Mouse (Mus musculus) kidney, adult 18-20 months (tissue): ENCODE data around the gene Cacna1g.
A peak's percentile ranks its signal among the peaks of the same experiment; 100 is the strongest.
"Not testable (repeated sequence)": the region's sequence is repeated elsewhere in the genome, so short reads cannot be mapped to it uniquely, and the experiment has no call there.

Experiments used
- DNase-seq: peaks from one replicate; pipeline ENCODE4 v3.0.0; 2021

The Cacna1g gene

DNA sequence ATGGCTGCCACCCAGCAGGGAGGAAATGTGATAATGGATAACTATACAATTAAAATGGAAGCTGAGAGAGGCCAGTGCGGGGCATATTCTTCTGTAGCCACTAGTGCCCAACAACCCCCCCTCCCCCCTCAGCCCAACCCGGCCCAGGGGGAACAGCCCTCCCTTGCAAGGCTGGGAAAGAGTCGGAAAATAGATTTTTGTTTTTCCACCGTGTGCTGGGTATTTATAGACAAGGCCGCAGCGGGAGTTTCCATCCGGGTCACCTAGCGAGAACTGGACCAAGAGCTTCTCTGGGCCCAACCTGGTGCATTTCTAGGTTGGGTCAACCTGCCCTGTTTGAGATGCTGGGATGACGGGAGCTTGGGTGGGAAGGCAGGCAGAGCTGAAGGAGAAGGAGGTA lies 32.2 kb downstream of the Cacna1g start:
- no peak for DNase-seq

DNA sequence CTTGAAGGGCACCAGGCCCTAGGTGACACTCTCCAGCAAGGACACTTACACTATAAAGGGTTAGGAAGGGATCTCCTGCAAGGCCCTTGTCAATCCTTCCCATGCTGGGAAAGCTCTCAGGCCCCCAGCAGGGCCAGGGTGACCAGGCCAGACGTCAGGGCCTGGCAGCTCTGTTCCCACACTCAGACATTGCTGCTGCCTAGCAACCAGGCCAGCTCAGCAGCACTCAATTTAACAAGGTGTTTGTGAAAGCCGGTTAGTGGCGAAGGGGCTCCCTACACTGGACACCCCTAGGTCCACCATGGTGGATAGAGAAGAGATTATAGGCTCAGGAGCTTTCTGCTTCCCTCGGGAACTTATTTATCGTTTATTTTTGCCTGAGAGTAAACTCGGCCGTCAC lies 32.9 kb downstream of the Cacna1g start:
- DNase-seq = no peak

DNA sequence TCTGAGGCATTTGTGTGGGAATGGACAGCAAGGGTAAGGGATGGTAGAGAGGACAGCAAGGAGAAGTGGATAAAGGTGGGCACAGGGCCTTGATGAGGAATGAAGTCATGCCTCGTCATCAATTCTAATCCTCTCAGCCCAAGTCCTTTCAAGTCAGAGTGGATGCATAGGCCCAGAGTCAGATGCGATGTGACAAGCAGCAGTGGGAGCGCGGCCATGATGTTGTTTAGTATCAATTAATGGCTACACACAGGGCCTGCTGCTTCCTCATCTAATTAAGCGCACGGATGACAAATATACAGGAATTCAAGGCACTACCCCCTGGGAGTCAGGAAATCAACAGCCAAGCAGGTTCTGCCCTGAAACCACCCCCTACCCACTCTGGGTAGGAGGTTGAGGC lies 33.6 kb downstream of the Cacna1g start:
- no peak for DNase-seq

DNA sequence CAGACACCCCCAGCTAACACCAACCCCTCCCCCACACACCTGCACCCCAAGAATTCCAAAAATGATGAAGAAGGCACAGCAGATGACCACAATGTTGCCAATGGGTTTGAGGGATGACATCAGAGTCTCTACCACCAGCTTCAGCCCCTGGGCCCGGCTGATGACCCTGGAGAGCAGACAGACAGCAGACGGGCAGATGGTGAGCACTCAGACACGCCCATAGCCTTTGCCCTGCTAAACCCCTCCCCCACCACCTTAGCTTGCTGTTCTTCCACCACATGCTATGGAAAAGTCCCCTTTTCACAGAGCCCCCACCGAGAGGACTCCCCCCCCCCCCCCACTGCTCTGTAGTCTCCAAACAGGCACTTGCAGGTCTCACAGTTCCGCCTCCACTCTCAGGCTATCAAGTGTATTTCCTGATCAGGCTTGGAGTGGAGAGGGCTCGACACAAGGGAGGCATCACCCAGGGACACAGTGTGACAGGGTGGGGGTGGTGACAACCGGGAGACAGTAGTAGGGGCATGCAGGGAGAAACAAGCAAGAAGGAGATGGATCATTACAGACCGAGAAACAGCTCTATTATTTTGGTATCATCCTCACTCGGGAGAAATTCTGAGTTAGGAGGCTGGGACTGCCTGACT lies 44.9 kb downstream of the Cacna1g start:
- no peak for DNase-seq

DNA sequence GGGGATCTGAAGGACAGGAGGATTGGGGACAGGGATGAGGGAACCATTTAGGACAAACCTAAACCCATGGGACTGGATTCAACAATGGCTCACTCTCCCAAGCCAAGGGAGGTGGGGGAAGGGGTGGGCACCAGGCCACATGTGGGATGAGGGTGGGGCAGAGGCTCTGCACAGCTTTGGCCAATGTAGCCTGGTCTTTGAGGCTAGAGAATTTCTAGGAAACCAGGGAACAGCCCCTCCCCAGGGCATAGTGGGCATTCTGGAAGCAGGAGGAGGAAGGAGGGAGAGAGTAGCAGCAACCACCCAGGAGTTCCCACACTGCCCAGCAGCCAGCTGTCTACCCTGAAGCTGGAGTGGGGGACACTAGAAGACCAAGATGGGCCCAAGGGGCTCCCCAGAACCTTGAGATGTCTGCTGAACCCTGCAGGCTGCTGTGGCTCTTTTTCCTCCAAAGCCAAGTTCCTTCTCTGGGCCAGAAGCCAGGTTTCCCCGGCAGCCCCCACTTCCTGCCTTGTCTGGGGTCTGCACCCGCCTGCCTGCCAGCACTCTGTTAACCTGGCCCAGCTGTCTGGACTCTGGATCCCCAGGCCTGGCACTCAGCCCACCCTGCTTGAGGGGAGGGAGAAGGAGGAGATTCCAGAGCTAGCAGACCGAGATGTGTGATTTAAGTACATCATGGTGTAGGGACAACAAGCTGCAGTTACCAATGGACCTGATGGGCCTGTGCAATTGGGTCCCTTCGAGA lies 45.7 kb downstream of the Cacna1g start:
- DNase-seq = peak; percentile 87

DNA sequence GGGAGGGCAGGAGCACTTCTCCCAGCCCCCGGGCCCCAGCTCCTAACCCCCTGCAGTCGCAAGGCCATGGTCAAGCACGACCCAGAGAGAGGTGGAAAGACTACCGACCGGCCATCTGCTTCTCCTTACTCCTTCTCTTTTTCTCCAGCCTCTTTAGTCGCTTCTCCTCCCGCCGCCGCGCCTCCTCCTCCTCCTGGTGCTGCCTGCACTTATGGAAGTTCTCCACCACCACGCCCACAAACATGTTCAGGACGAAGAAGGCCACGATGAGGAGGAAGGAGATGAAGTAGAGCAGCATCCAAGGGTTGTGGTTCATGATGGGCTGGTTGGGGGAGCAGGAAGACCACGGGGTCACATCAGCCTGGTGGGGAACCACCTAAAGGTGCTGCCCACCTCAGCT lies 48.3 kb downstream of the Cacna1g start:
- no peak for DNase-seq

DNA sequence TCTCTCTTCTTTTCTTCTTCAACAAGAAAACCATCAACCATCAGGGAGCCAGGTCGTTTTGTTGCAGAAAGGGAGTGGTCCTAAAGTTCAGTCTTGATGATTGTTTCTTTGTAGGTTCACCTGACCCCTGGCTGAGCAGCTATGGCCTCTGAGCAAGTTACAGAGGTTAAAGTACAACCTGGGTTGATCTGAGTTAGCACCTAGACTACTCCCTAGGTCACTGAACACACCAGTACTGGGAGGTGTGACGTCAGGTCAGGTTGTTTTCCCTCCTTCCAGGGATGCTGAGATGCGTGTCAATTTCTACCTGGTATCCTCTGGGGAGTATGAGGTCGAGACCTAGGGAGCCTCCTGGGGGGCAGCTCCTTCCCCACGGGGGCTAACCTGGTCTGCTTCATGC lies 48.8 kb downstream of the Cacna1g start:
- DNase-seq = no peak

DNA sequence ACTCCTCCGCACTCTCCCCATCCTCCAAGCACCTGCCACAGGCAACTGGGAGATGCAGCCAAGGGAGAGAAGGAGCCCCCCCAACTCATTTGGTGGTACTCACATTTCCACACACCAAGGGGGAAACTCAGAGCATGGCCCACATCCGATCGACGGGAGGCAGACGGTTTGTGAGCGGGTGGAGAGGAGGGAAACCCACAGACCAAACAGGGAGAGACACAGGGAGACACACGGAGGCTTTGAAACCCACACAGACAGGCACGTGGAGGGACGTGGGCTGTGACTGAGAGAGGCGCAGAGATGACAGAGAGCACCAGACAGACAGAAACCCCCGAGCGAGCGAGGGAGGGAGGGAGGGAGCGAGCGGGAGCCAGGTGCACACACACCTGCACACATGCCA lies 49.6 kb downstream of the Cacna1g start:
- DNase-seq = no peak

DNA sequence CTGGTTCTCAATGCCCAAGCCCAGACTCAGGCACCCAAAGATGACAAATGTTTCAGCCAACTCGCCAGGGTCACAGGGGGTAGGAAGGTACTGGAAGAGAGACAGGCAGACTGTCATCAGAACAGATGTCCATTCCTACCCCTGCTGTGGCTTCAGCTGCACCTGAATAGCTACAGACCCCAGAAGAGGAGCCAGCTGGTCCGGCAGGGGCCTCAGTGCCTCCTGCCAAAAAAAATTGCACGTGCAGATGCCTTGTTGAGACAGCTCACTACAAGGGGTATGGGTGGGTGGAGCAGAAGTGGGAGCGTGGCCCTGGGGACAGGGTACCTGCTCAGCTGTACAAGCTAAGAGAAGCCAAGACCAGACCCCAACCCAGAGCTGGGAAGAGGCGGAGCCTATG lies 50.1 kb downstream of the Cacna1g start:
- no peak for DNase-seq

DNA sequence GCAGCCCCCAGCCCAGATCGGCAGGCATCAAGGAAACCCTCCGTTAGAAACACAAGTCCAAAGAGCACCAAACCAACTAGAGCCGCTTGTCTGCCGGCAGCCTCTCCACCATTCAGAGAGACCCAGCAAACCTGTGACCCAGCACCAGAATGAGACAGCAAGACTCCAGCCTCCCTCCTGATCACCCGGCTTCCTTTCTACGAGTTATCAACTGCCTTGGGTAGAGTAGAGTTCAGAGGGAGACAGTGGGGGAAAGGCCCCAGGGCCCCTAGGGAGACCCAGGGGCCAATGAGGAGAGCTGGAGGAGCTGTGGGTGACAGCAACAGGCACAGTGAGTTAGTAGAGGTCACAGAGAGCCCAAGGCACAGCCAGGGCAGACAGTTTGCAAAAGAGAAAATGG lies 53.0 kb downstream of the Cacna1g start:
- DNase-seq = no peak

DNA sequence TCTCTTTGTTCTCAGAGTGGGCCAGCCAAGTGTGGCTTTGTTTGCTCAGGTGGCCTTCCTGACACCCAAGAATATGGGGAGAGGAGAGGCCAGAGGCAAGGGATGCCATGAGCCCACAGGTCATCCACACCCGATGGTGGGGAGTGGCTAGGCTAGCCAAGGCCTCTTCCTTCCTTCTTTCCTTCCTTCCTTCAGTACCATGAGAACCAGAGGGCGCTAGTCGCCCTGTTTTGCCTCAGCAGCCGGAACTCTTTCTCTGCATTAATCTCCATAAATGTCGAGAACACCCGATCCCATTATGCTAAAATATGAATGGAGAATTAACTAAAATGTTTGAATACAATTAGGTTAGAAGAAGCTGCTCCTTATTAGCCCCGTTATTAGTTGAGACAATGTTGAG lies 53.7 kb downstream of the Cacna1g start:
- DNase-seq = peak; percentile 51

DNA sequence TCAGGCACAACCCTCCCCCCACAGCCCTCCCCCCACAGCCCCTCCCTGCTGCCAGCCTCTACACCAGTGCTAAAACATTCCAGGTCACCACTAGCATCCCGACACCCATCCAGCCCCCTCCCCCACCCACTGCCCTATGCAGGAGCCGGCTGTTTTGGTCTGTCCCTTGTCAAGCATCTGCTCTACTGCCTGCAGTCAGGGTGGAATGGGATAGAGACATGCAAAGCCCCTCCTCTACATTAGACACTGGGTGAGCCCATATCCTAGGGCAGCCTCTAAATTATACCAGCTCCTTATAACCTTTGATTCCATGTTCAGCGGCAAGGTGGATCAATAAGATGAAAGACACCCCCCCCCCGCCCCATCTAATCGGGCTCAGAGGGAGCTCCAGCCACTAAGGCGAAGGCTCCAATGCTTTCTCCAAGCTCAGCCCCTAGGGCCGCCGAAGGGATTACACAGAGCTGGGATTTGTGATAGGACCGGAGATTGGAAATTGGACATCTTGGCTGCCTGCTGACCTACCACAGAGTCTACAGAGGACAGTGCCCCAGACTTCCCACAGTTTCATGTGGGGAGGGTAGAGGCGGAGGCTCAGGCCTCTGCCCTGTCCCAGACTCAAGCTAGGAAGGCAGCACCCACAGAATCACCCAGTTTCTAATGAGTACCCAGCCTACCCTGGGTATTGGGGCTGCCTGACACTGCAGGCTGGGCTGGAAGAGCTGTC lies 54.8 kb downstream of the Cacna1g start:
- no peak for DNase-seq

DNA sequence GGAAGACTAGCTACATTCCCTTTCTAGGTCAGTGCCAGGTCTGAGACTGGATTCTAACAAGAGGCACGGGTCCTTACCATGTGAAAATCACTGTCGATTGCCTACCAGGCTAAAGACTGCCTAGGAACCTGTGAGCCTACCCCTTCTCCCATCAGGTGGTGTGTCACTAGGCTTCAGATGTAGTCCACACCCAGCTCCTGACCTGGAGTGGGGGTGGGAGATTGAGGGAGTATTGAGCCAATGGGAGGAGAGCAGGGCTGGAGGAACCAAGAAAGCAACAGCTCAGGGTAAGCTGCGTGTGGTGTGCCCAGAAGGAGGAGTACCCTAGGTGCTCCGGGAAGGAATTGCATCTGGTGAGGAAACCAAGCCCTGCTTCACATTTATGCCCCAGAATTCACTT lies 60.0 kb downstream of the Cacna1g start:
- no peak for DNase-seq

DNA sequence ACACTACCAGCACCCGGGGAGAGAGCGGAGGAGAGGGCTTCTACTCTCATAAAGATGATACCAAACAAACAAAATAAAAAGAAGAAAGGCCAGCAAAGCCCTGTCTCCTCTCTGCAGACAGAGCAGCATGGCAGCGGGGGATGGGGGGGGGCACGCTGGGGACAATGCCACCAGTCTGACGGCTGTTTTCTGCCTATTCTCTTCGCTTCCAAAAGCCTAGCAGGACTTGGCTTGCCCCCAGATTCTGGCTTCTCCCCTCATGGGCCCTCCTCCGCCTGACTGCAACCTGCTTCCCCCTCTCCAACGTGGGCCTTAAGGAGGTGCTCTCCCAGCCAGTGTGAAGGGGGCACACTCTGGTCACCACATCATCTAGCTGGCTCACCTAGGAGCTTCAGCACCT lies 60.5 kb downstream of the Cacna1g start:
- no peak for DNase-seq

DNA sequence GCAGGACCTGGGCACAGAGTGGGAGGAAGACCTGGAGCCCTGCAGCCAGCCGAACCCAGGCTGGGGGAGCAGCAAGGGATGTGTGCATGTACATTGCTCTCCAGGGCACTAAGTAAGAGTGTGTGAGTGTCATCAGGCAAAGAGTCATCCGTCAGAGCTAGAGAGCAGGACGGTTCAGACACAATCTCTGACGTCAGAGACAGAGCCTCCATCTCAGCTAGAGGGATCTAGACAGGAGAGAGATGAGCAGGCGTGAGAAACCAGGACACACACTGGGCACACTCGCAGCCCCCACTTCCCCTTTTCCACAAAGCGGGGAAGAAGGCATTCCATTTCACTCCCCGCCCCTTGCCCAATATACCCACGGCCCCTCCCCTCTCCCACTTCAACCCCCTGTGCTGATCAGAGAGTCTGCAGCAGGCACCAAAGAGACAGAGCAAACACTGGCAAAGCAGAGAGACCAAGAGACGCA lies 61.0 kb downstream of the Cacna1g start:
- DNase-seq = no peak

DNA sequence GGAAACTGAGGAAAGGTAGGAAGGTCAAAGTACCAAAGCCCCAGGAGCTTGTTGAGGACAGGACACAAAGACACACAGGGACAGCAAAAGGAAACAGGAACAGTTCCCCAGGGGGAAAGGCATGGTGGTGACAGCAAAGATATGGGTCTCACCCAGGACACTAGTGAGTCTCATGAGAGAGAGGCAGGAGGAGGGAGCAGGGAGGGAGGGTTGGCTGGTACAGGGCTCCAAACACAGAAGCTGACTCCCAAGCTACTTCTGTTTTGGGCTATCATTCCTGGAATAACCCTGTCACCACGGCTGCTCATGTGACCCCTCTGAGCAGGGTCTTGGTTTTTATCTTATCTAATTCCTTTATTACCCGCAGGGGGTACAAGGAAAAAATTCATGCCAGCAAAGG lies 61.4 kb downstream of the Cacna1g start:
- no peak for DNase-seq

DNA sequence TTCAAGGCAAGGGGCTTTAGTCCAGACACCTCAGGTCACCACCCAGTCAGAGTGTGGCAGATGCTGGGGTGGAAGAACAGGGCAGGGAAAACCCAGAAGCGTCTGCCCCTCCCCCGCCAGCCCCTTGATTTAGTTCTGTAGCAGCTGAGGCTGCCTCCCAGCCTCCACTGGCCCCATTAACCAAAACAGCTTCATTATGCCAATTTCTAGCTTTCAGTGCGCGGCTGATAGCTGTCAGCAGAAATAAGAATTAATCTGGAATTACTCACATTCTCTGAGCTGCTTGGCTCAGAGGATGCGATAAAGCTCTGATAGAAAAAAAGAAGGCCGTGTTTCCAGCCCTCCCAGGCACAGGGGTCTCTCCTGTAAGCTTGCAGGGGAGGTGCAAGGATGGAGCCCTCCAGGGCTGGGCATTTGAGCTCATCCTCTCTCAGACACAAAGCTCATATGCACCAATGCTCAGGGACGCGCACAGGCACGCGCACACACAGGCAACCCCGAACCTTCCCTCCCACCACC lies 66.1 kb downstream of the Cacna1g start:
- no peak for DNase-seq

DNA sequence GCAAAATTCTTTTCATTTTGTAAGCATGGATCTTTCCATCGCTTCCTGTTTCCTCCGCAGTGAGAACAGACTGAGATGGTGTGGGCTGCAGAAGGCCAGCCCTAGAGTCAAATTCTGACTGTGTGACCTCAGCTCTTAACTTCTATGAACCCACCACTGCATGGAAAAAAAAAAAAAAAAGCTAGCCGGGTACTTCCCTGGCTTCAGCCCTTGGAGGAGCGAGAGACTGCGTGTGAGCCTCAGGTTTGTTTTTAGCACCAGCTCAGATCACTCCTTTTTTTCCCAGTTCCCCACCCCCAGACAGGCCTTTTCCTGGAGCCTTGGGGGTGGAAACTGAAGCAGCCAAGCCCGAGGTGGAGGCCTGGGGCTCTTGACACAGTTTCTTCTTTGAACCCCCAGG lies 68.7 kb downstream of the Cacna1g start:
- DNase-seq = no peak

DNA sequence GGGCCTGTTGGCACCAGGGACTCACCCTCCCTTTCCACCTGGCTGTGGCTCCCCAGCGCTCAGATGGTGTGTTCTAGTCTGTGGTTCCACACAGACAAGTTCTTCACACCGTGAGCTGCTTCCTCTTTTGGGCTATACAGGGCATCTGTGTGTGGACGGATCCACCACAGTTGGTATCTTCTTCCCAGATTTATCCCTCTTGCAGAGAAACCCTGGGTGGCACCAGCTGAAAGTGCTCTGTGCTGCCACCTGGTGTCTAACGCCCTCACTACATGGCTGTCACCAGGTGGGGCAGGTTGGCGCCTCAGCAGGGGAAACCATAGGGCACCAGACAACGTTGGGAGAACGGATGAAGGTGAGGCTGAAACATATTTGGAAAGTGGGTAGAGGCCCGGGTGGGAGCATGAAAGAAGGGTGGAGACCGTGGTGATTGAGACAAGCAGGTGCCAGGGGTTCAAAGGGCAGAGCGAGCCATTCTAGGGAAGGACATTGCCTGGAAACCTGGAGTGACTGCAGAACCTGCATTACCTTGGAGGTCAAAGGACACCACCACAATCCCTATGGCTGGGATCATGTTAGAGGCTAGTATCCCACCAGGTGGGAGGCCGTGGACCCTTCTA lies 69.2 kb downstream of the Cacna1g start:
- DNase-seq = peak; percentile 90

DNA sequence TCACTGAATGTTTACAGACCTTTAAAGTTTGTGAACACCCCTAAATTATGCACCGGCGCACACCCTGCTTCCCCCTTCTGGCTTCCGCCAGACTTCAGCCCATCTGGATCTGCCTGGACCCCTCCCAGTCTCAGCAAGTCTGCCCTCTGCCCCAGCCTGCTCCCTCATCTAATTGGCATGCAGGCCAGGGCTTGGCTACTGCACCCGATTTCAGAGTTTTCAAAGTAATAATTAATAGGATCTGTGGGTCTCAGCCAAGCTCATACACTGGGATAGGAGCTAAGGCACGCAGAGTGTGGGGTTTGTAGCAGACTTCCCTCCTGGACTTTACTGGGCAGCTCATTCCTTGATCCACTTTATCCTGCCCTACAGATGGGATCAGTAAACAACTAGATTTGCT lies 69.8 kb downstream of the Cacna1g start:
- DNase-seq = peak; percentile 74

DNA sequence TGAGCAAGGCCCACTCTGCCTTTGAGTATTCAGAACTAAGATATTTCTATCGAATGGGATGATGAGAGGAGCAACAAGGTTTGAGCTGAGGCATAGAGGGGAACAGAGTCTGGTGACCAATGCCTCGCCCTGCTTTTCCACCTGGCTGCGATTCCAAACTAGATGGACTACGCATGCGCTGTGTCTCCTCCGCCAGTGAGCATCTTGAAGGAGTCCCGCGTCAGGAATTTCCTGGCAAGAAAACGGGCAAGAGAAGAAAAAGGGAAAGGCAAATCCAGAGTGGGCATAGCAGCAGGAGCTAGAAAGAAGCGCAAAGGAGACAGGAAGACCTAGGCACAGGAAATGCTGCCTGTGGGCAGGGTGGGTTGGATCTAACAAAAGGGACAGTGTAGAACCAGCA lies 70.2 kb downstream of the Cacna1g start:
- peak; percentile 49 for DNase-seq

DNA sequence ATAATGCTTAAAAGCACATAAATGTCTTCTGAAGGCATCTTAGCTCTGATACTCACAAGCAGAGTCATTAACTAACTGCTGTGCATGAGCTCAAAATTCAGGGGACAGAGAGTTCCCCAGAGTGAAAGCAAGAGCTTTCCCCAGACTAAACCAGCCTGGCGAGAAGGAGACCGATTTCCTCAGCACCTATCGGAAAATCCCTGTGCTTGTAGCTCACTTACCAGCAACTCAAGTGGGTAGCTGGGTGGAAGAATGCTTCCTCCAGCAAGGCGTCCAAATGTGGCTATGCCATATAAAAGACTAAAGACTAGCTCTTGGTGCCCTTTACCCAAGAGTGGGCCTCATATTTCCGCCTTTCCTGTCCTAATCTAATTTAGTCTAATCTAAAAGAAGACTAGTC lies 71.3 kb downstream of the Cacna1g start:
- DNase-seq = no peak

DNA sequence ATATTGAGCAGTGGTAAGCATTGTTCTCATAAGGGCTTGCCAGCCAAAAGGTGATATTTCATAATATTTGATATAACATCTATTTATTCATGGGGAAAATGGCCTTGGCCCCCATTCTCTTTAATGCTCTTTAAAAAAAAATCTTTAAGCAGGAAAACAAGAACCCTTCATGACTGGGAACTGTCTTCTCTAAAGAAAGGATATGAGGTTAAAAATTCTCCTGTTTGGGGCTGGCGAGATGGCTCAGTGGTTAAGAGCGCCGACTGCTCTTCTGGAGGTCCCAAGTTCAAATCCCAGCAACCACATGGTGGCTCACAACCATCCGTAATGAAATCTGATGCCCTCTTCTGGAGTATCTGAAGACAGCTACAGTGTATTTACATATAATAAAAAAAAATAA lies 72.0 kb downstream of the Cacna1g start:
- DNase-seq = not testable (repeated sequence)
